Mouse (Mus musculus): ENCODE measurements at regions not wholly inside any gene's neighbourhood (a gene's known extent, or its start where the extent isn't known, plus 50 kb on each side); places are given as distances from the start of the nearest gene placed in this dataset.
A peak's percentile ranks its signal among the peaks of the same experiment; 100 is the strongest.
"Not testable (repeated sequence)": the region's sequence is repeated elsewhere in the genome, so short reads cannot be mapped to it uniquely, and the experiment has no call there.

GRCm38 (mm10) chr5:63331186-63331585 lies 317.7 kb upstream of the Nwd2 start:
- DNase-seq = no peak

- no peak for DNase-seq
Measured at GRCm38 (mm10) chr5:63351108-63351507, 297.8 kb upstream of the Nwd2 start.

- DNase-seq = no peak
Measured at GRCm38 (mm10) chr5:63391956-63392355, 256.9 kb upstream of the Nwd2 start.

- DNase-seq = no peak
Measured at GRCm38 (mm10) chr5:63397963-63398362, 250.9 kb upstream of the Nwd2 start.

GRCm38 (mm10) chr5:63430167-63430566 lies 218.7 kb upstream of the Nwd2 start:
- no peak for DNase-seq

GRCm38 (mm10) chr5:63444407-63444806 lies 204.5 kb upstream of the Nwd2 start:
- DNase-seq = no peak

GRCm38 (mm10) chr5:63445171-63445570 lies 203.7 kb upstream of the Nwd2 start:
- no peak for DNase-seq

- DNase-seq = peak; percentile 2
Measured at GRCm38 (mm10) chr5:63468526-63469268, 180.2 kb upstream of the Nwd2 start.

- no peak for DNase-seq
Measured at GRCm38 (mm10) chr5:63469701-63470100, 179.2 kb upstream of the Nwd2 start.

GRCm38 (mm10) chr5:63473163-63473562 lies 175.7 kb upstream of the Nwd2 start:
- DNase-seq = no peak

GRCm38 (mm10) chr5:63476240-63476973 lies 172.5 kb upstream of the Nwd2 start:
- DNase-seq = no peak

- DNase-seq = no peak
Measured at GRCm38 (mm10) chr5:63498952-63499351, 149.9 kb upstream of the Nwd2 start.

- no peak for DNase-seq
Measured at GRCm38 (mm10) chr5:63503056-63503845, 145.7 kb upstream of the Nwd2 start.

GRCm38 (mm10) chr5:63534197-63534596 lies 114.7 kb upstream of the Nwd2 start:
- no peak for DNase-seq

- no peak for DNase-seq
Measured at GRCm38 (mm10) chr5:63540530-63540929, 108.4 kb upstream of the Nwd2 start.

GRCm38 (mm10) chr5:63545482-63545881 lies 103.4 kb upstream of the Nwd2 start:
- no peak for DNase-seq

- not testable (repeated sequence) for DNase-seq
Measured at GRCm38 (mm10) chr5:63565891-63566290, 83.0 kb upstream of the Nwd2 start.

- DNase-seq = no peak
Measured at GRCm38 (mm10) chr5:63575401-63575800, 73.5 kb upstream of the Nwd2 start.

GRCm38 (mm10) chr5:63579409-63579808 lies 69.5 kb upstream of the Nwd2 start:
- DNase-seq = no peak

GRCm38 (mm10) chr5:63587051-63587450 lies 61.9 kb upstream of the Nwd2 start:
- DNase-seq = no peak

GRCm38 (mm10) chr5:63587855-63588254 lies 61.0 kb upstream of the Nwd2 start:
- DNase-seq = no peak
